Mouse (Mus musculus): Measurements from ENCODE around the gene Cep295. TPM values are rescaled to one million over a fixed set of nuclear protein-coding genes. Genes with fewer than 3 reads are reported as not detected.
A peak's percentile ranks its signal among the peaks of the same experiment; 100 is the strongest.
"Not testable (repeated sequence)": the region's sequence is repeated elsewhere in the genome, so short reads cannot be mapped to it uniquely, and the experiment has no call there.

The Cep295 gene
- polyA plus RNA-seq, 1 experiment from 2014 or later, result 16.5 TPM

DNA sequence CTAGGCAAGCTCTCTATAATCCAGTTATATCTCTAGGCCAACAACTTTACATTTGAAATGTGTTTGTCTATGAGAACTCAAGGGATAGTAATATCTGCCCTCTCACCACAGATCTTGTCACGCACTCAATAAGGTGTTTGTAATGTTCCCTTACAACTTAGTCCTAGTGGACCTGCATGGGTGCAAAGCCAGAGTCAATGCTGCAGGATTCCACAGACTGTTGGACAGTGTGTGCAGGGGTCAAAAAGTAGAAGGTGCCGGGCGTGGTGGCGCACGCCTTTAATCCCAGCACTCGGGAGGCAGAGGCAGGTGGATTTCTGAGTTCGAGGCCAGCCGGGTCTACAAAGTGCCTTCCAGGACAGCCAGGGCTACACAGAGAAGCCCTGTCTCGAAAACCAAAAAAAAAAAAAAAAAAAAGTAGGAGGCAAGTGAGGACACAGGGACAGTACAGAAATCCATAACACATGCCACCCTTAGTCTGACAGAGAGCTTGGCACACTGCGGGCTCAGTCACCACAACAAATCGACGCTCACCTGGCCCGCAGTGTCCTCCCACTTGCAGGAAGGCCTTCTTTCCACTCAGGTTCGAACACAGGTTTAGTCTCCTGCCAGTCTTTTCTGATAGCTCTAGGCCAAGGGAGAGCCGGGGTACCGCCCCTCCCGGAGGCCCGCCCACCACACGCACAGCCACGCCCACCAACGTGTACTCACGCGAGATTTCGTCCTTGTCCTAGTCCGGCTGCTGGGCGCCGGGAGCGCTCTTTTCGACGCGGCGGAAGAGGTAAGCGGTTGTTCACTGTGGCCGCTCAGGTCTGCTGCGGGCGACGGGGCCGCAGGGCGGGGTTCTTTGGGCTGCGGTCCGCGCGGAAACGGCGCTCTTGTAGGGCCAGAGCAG, 51.8 kb downstream of the Cep295 start, which contains the start of gene Taf1d:
Gene Taf1d, plus strand, starts transcription at position 712 of the 895 bp plus-strand sequence.
- Histone ChIP-seq H3K36me3 (peaks cover 23% of the 10 kb centered on the region), H3K4me2 (peak within 1 kb of the TSS; percentile 60)
- WGBS, result 11% methylated on average over 45 of the region's 45 CpGs

GRCm38 (mm10) chr9:15302881-15303280, 54.7 kb downstream of the Cep295 start:
- Histone ChIP-seq H3K9me3 (no peaks in the 10 kb centered on the region), H3K36me3 (peaks cover 4% of the 10 kb centered on the region; the same call in 1 of the 2 replicates), H3K4me1 (peaks cover 14% of the 10 kb centered on the region), H3K27ac (no peak overlapping the region), H3K4me2 (no peak overlapping the region), H3K27me3 (no peaks in the 10 kb centered on the region), H3K9ac (no peak overlapping the region), H3K4me3 (no peak overlapping the region)
- ATAC-seq (ENCODE audit: borderline replicate concordance, extremely low read depth, low FRiP score, low TSS enrichment), result no peak
- WGBS, result 71% methylated on average over 2 of the region's 2 CpGs

More for the DNA sequence above, 51.8 kb downstream of the Cep295 start, which contains the start of gene Taf1d:
- Histone ChIP-seq H3K9me3 (no peaks in the 10 kb centered on the region), H3K4me1 (peaks cover 28% of the 10 kb centered on the region), H3K27ac (peak within 1 kb of the TSS; percentile 91), H3K4me3 (peak within 1 kb of the TSS; percentile 72), H3K9ac (peak within 1 kb of the TSS; percentile 91), H3K27me3 (no peaks in the 10 kb centered on the region)
- peak; percentile 98 for ATAC-seq (ENCODE audit: borderline replicate concordance, extremely low read depth, low FRiP score, low TSS enrichment)

GRCm38 (mm10) chr9:15302006-15302405, 55.6 kb downstream of the Cep295 start:
- H3K27me3 ChIP-seq; H3K36me3 ChIP-seq; H3K4me1 ChIP-seq; H3K27ac ChIP-seq; H3K4me3 ChIP-seq; H3K9me3 ChIP-seq; ATAC-seq (ENCODE audit: borderline replicate concordance, extremely low read depth, low FRiP score, low TSS enrichment); H3K4me2 ChIP-seq; H3K9ac ChIP-seq: not testable (repeated sequence)
- WGBS, result 73% methylated on average over 6 of the region's 6 CpGs

DNA sequence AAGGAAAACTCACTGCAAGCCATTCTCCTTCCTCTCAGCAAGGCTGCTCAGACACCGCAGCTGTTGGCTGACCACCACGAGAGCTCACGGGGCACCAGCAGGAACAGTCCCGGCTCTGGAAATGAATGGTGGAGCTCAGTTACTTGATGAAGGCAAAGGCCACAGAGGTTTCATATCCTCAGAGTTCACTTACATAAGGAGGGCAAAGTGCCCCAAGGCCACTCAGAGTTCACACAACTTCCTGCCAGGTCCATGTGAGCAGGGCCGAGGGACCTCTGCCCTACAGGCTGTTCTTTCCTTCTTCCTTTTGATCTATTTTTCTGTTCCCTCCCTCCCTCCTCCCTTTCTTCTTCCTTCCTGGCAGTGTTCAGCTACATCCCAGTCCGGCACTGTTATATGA, 56.2 kb downstream of the Cep295 start:
- H3K4me3 ChIP-seq, result peak overlapping the region; percentile 17
- peak overlapping the region; percentile 38 for H3K4me2 ChIP-seq
- 6% methylated on average over 6 of the region's 6 CpGs for WGBS
- H3K36me3 ChIP-seq, result no peaks in the 10 kb centered on the region
- H3K27me3 ChIP-seq, result no peaks in the 10 kb centered on the region
- H3K4me1 ChIP-seq, result peaks cover 7% of the 10 kb centered on the region
- no peak overlapping the region for H3K9ac ChIP-seq
- ATAC-seq (ENCODE audit: borderline replicate concordance, extremely low read depth, low FRiP score, low TSS enrichment), result peak; percentile 10
- no peaks in the 10 kb centered on the region for H3K9me3 ChIP-seq
- peak overlapping the region; percentile 89 for H3K27ac ChIP-seq

- WGBS, result 84% methylated on average over 5 of the region's 5 CpGs
- H3K9ac ChIP-seq, result no peak overlapping the region
- H3K27me3 ChIP-seq, result no peaks in the 10 kb centered on the region
- peaks cover 7% of the 10 kb centered on the region for H3K4me1 ChIP-seq
- ATAC-seq (ENCODE audit: borderline replicate concordance, extremely low read depth, low FRiP score, low TSS enrichment), result no peak
- no peak overlapping the region for H3K4me3 ChIP-seq
- H3K4me2 ChIP-seq, result no peak overlapping the region
- H3K9me3 ChIP-seq, result no peaks in the 10 kb centered on the region
- H3K27ac ChIP-seq, result no peak overlapping the region
- no peaks in the 10 kb centered on the region for H3K36me3 ChIP-seq
Observed at GRCm38 (mm10) chr9:15300056-15300455, 57.5 kb downstream of the Cep295 start.

DNA sequence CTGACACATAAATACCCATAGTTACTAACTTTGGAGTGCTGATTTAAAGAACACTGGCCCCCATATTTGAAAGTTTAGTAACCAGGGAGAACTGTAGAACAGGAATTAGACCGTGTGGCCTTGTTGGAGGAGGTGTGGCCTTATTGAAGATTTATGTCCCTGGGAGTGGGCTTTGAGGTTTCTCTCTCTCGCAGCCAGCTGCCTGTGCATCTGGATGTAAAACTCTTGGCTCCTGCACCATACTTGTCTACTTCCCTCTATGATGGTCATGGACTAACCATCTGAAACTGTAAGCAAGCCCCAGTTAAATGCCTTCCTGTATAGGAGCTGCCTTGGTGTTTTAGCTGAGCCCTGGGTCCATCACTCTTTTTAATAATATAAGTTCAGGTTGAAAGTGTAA, 59.1 kb downstream of the Cep295 start:
- Histone ChIP-seq H3K27ac (no peak overlapping the region), H3K9me3 (no peaks in the 10 kb centered on the region), H3K4me3 (no peak overlapping the region), H3K36me3 (no peaks in the 10 kb centered on the region), H3K27me3 (no peaks in the 10 kb centered on the region), H3K4me2 (no peak overlapping the region), H3K9ac (no peak overlapping the region), H3K4me1 (peaks cover 7% of the 10 kb centered on the region)
- 22% methylated on average over 2 of the region's 2 CpGs for WGBS
- ATAC-seq (ENCODE audit: borderline replicate concordance, extremely low read depth, low FRiP score, low TSS enrichment), result no peak

GRCm38 (mm10) chr9:15297112-15297511, 60.5 kb downstream of the Cep295 start:
- no peak overlapping the region for H3K27ac ChIP-seq
- H3K27me3 ChIP-seq, result no peaks in the 10 kb centered on the region
- no peak overlapping the region for H3K4me2 ChIP-seq
- WGBS, result 85% methylated on average over 7 of the region's 7 CpGs
- no peaks in the 10 kb centered on the region for H3K9me3 ChIP-seq
- peaks cover 7% of the 10 kb centered on the region for H3K4me1 ChIP-seq
- H3K9ac ChIP-seq, result no peak overlapping the region
- H3K36me3 ChIP-seq, result no peaks in the 10 kb centered on the region
- H3K4me3 ChIP-seq, result no peak overlapping the region
- ATAC-seq (ENCODE audit: borderline replicate concordance, extremely low read depth, low FRiP score, low TSS enrichment), result no peak

- no peak for ATAC-seq (ENCODE audit: borderline replicate concordance, extremely low read depth, low FRiP score, low TSS enrichment)
- no peak overlapping the region for H3K27ac ChIP-seq
- 78% methylated on average over 6 of the region's 6 CpGs for WGBS
- no peaks in the 10 kb centered on the region for H3K9me3 ChIP-seq
- no peak overlapping the region for H3K9ac ChIP-seq
- no peak overlapping the region for H3K4me2 ChIP-seq
- H3K36me3 ChIP-seq, result no peaks in the 10 kb centered on the region
- H3K4me1 ChIP-seq, result no peaks in the 10 kb centered on the region
- no peak overlapping the region for H3K4me3 ChIP-seq
- H3K27me3 ChIP-seq, result no peaks in the 10 kb centered on the region
Observed at GRCm38 (mm10) chr9:15289251-15289650, 68.3 kb downstream of the Cep295 start.

DNA sequence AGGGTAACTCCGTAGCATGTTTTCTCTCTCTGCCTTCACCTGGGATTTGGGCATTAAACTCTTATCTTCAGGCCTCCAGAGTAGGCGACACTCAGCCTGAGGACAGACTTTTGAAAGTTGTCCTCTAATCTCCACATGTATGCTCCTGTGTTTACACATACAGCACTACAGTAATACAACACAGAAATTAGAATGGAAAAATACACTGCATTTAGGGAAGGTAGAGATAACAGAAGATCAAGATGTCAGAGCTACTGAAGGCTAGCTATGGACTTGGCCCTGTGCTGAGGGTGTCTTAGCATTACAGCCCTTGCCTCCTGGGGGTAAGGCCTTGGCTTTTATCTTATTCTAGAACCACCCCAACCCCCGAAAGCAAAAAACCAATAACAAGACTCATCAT, 69.2 kb downstream of the Cep295 start:
- Histone ChIP-seq H3K4me2 (no peak overlapping the region), H3K9me3 (no peaks in the 10 kb centered on the region), H3K36me3 (no peaks in the 10 kb centered on the region), H3K4me1 (no peaks in the 10 kb centered on the region), H3K27me3 (no peaks in the 10 kb centered on the region), H3K4me3 (no peak overlapping the region), H3K9ac (no peak overlapping the region), H3K27ac (no peak overlapping the region)
- no peak for ATAC-seq (ENCODE audit: borderline replicate concordance, extremely low read depth, low FRiP score, low TSS enrichment)
- 86% methylated on average over 3 of the region's 3 CpGs for WGBS

DNA sequence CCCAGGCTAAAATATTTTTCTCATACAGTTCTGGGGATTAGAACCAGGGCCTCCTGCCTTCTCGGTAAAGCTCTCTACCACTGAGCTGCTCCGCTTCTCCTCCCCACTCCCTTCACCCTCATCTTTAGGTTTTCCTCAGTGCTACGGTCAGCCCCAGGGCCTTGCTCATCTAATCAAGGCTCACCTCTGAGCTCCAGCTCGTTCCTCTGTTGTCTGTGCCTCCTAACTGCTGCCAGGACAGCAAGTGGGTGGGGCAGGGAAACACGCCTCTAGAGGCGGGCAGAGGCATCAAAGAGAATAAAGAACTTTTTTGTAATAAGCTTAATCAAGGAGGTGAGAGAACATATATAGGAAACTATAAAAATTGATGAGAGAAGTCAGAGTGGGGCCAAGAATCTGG, 69.7 kb downstream of the Cep295 start:
- H3K9ac ChIP-seq, result no peak overlapping the region
- H3K9me3 ChIP-seq, result no peaks in the 10 kb centered on the region
- H3K4me2 ChIP-seq, result no peak overlapping the region
- ATAC-seq (ENCODE audit: borderline replicate concordance, extremely low read depth, low FRiP score, low TSS enrichment), result no peak
- H3K4me3 ChIP-seq, result no peak overlapping the region
- H3K36me3 ChIP-seq, result no peaks in the 10 kb centered on the region
- H3K27ac ChIP-seq, result no peak overlapping the region
- WGBS, result 61% methylated on average over 6 of the region's 6 CpGs
- H3K4me1 ChIP-seq, result no peaks in the 10 kb centered on the region
- no peaks in the 10 kb centered on the region for H3K27me3 ChIP-seq

GRCm38 (mm10) chr9:15285443-15285842, 72.1 kb downstream of the Cep295 start:
- Histone ChIP-seq H3K9me3 (no peaks in the 10 kb centered on the region), H3K36me3 (no peaks in the 10 kb centered on the region), H3K27me3 (no peaks in the 10 kb centered on the region), H3K27ac (no peak overlapping the region), H3K9ac (no peak overlapping the region), H3K4me1 (peaks cover 4% of the 10 kb centered on the region), H3K4me2 (no peak overlapping the region), H3K4me3 (no peak overlapping the region)
- WGBS, result 60% methylated on average over 3 of the region's 3 CpGs
- ATAC-seq (ENCODE audit: borderline replicate concordance, extremely low read depth, low FRiP score, low TSS enrichment), result no peak

- Histone ChIP-seq H3K4me1 (peaks cover 11% of the 10 kb centered on the region), H3K36me3 (peaks cover 8% of the 10 kb centered on the region), H3K27ac (no peak overlapping the region), H3K27me3 (no peaks in the 10 kb centered on the region), H3K9ac (peak overlapping the region; percentile 61), H3K9me3 (no peaks in the 10 kb centered on the region), H3K4me2 (peak overlapping the region; percentile 65), H3K4me3 (peak overlapping the region; percentile 77)
- WGBS, result 35% methylated on average over 5 of the region's 5 CpGs
- no peak for ATAC-seq (ENCODE audit: borderline replicate concordance, extremely low read depth, low FRiP score, low TSS enrichment)
Observed at GRCm38 (mm10) chr9:15280491-15280879, 77.1 kb downstream of the Cep295 start.

All from lung, embryonic 15.5 days (tissue).